Mouse (Mus musculus): ENCODE data around the gene Man2a2.
"Not testable (repeated sequence)": the region's sequence is repeated elsewhere in the genome, so short reads cannot be mapped to it uniquely, and the experiment has no call there.

Man2a2 gene

GRCm38 (mm10) chr7:80400099-80400498, 28.9 kb upstream of the Man2a2 start:
- DNase-seq (ENCODE audit: low read depth) = no peak

GRCm38 (mm10) chr7:80398654-80399444, 27.7 kb upstream of the Man2a2 start:
- DNase-seq (ENCODE audit: low read depth) = no peak

GRCm38 (mm10) chr7:80397986-80398385, 26.8 kb upstream of the Man2a2 start:
- no peak for DNase-seq (ENCODE audit: low read depth)

GRCm38 (mm10) chr7:80396427-80396826, 25.3 kb upstream of the Man2a2 start:
- DNase-seq (ENCODE audit: low read depth) = not testable (repeated sequence)

- DNase-seq (ENCODE audit: low read depth) = no peak
These were observed 23.4 kb upstream of the Man2a2 start for GRCm38 (mm10) chr7:80394600-80394999.

GRCm38 (mm10) chr7:80392119-80392518, 20.9 kb upstream of the Man2a2 start:
- DNase-seq (ENCODE audit: low read depth) = no peak

GRCm38 (mm10) chr7:80387633-80388543, 16.7 kb upstream of the Man2a2 start, which contains the start of gene Fes:
Fes (minus strand) TSS chr7:80387946.
- no peak for DNase-seq (ENCODE audit: low read depth)

GRCm38 (mm10) chr7:80387033-80387632, 16.0 kb upstream of the Man2a2 start:
- no peak for DNase-seq (ENCODE audit: low read depth)

GRCm38 (mm10) chr7:80386235-80386930, 15.2 kb upstream of the Man2a2 start:
- DNase-seq (ENCODE audit: low read depth) = peak; percentile 89

- no peak for DNase-seq (ENCODE audit: low read depth)
These were observed 11.7 kb upstream of the Man2a2 start for GRCm38 (mm10) chr7:80382919-80383318.

GRCm38 (mm10) chr7:80379531-80379930, 8.4 kb upstream of the Man2a2 start:
- no peak for DNase-seq (ENCODE audit: low read depth)

GRCm38 (mm10) chr7:80377471-80377870, 6.3 kb upstream of the Man2a2 start:
- DNase-seq (ENCODE audit: low read depth) = no peak

- no peak for DNase-seq (ENCODE audit: low read depth)
These were observed 5.0 kb upstream of the Man2a2 start for GRCm38 (mm10) chr7:80376192-80376591.

- DNase-seq (ENCODE audit: low read depth) = peak; percentile 61
These were observed 4.3 kb upstream of the Man2a2 start for GRCm38 (mm10) chr7:80375376-80376039.

GRCm38 (mm10) chr7:80374733-80375132, 3.6 kb upstream of the Man2a2 start:
- DNase-seq (ENCODE audit: low read depth) = no peak

GRCm38 (mm10) chr7:80374280-80374679, 3.1 kb upstream of the Man2a2 start:
- DNase-seq (ENCODE audit: low read depth) = no peak

GRCm38 (mm10) chr7:80373850-80374249, 2.7 kb upstream of the Man2a2 start:
- no peak for DNase-seq (ENCODE audit: low read depth)

GRCm38 (mm10) chr7:80373352-80373751, 2.2 kb upstream of the Man2a2 start:
- no peak for DNase-seq (ENCODE audit: low read depth)

GRCm38 (mm10) chr7:80372667-80373066, 1.5 kb upstream of the Man2a2 start:
- DNase-seq (ENCODE audit: low read depth) = no peak

- no peak for DNase-seq (ENCODE audit: low read depth)
These were observed 991 bp upstream of the Man2a2 start for GRCm38 (mm10) chr7:80372166-80372565.

GRCm38 (mm10) chr7:80370649-80371040, 530 bp downstream of the Man2a2 start:
- DNase-seq (ENCODE audit: low read depth) = no peak
